Mouse (Mus musculus): ENCODE results near the gene Stk16. TPM values are rescaled to one million over a fixed set of nuclear protein-coding genes. Genes with fewer than 3 reads are reported as not detected.
A peak's percentile ranks its signal among the peaks of the same experiment; 100 is the strongest.

Gene Stk16
- polyA plus RNA-seq, 1 experiment from 2014 or later, result 136 TPM

GRCm38 (mm10) chr1:75244175-75244826, 33.7 kb downstream of the Stk16 start:
- H3K9me3 ChIP-seq, result no peaks in the 10 kb centered on the region
- 87% methylated on average over 12 of the region's 12 CpGs for WGBS

DNA sequence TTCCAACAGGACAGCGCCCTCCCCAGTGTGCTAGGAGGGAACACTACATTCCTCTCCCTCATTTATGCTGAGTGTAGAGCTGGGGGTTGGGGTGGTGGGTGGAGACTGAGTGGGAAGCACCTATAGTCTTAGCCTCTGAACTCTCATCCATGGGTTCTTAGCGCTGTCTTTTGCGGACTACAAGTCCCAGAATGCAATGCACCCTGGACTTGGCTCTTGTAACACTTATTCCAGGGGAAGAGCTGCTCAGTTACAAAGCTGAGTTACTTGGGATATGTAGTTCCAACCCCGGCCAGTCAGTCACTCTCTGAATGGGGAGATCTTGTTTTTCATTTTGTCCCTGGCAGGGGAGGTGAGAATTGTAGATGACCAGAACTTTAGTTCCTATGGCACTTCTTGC, 34.2 kb downstream of the Stk16 start:
- H3K4me3 ChIP-seq, result no peak overlapping the region
- ATAC-seq (ENCODE audit: borderline replicate concordance, extremely low read depth, low FRiP score, low TSS enrichment), result peak; percentile 47; the same call in 1 of the 2 replicates
- no peak overlapping the region for H3K27ac ChIP-seq
- 24% methylated on average over 4 of the region's 4 CpGs for WGBS
- no peak overlapping the region for H3K9ac ChIP-seq
- no peak overlapping the region for H3K4me2 ChIP-seq
- H3K9me3 ChIP-seq, result no peaks in the 10 kb centered on the region
- no peaks in the 10 kb centered on the region for H3K27me3 ChIP-seq
- H3K36me3 ChIP-seq, result peaks cover 6% of the 10 kb centered on the region; the same call in 1 of the 2 replicates
- H3K4me1 ChIP-seq, result peaks cover 11% of the 10 kb centered on the region

More at GRCm38 (mm10) chr1:75244175-75244826, 33.7 kb downstream of the Stk16 start:
- H3K27me3 ChIP-seq, result no peaks in the 10 kb centered on the region
- H3K4me1 ChIP-seq, result peaks cover 11% of the 10 kb centered on the region
- H3K4me3 ChIP-seq, result no peak overlapping the region
- H3K9ac ChIP-seq, result no peak overlapping the region
- ATAC-seq (ENCODE audit: borderline replicate concordance, extremely low read depth, low FRiP score, low TSS enrichment), result no peak
- H3K4me2 ChIP-seq, result no peak overlapping the region
- no peak overlapping the region for H3K27ac ChIP-seq
- peaks cover 6% of the 10 kb centered on the region; the same call in 1 of the 2 replicates for H3K36me3 ChIP-seq

DNA sequence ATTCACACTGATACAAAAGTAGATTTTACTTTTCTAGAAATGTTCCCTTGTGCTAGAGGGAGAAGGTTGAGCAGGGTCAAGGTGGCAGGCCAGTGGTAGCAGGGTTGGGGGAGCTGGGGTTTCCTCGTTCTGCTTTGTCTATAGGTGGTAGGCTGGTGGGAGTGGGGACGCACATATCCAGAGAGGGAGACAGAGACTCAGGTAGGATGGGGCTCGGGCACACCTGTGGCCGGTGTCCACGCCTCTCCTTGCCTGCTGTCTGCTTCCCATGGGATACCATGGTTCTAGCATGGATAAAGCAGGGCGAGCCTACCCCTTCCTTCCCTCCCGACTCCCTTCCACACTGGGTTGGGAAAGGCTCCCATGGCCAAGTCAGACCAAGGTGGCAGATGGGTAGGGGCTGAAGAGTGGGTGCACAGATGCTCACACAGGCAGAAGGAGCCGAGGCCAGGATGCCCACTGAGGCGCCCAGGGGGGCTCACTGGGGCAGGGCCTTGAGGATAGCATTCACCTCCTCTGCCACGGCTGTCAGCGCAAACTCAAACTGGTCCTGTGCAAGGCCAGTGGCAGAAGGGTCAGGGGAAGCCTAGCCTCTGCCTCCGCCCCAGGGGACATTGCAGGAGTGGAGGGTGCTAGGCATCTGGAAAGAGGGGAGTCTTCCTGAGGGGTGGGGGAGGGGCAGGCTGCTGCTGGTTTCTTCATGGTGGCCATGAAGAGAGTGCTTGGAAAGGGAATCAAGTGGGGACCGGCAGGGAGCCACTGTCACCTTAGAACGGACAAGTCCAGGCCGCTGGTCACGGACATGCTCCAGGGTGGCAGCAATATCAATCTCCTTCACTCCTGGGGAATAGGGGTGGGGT, 36.7 kb downstream of the Stk16 start:
- WGBS, result 70% methylated on average over 16 of the region's 16 CpGs
- peaks cover 14% of the 10 kb centered on the region for H3K4me1 ChIP-seq
- no peak overlapping the region for H3K4me2 ChIP-seq
- H3K36me3 ChIP-seq, result peaks cover 6% of the 10 kb centered on the region; the same call in 1 of the 2 replicates
- H3K27me3 ChIP-seq, result no peaks in the 10 kb centered on the region
- H3K9ac ChIP-seq, result no peak overlapping the region
- peak overlapping the region; percentile 64; the same call in 1 of the 2 replicates for H3K27ac ChIP-seq
- H3K4me3 ChIP-seq, result no peak overlapping the region
- H3K9me3 ChIP-seq, result no peaks in the 10 kb centered on the region
- no peak for ATAC-seq (ENCODE audit: borderline replicate concordance, extremely low read depth, low FRiP score, low TSS enrichment)

GRCm38 (mm10) chr1:75248041-75248772, 37.6 kb downstream of the Stk16 start:
- Histone ChIP-seq H3K27me3 (no peaks in the 10 kb centered on the region), H3K4me1 (peaks cover 14% of the 10 kb centered on the region), H3K27ac (peak overlapping the region; percentile 64; the same call in 1 of the 2 replicates), H3K9me3 (no peaks in the 10 kb centered on the region), H3K36me3 (peaks cover 3% of the 10 kb centered on the region; the same call in 1 of the 2 replicates), H3K4me2 (no peak overlapping the region), H3K9ac (no peak overlapping the region), H3K4me3 (no peak overlapping the region)
- 33% methylated on average over 9 of the region's 9 CpGs for WGBS
- ATAC-seq (ENCODE audit: borderline replicate concordance, extremely low read depth, low FRiP score, low TSS enrichment), result peak; percentile 17; the same call in 1 of the 2 replicates

- Histone ChIP-seq H3K9me3 (no peaks in the 10 kb centered on the region), H3K9ac (no peak overlapping the region), H3K27ac (no peak overlapping the region), H3K27me3 (no peaks in the 10 kb centered on the region), H3K4me3 (no peak overlapping the region), H3K36me3 (no peaks in the 10 kb centered on the region), H3K4me1 (peaks cover 14% of the 10 kb centered on the region), H3K4me2 (no peak overlapping the region)
- WGBS, result 59% methylated on average over 3 of the region's 3 CpGs
- no peak for ATAC-seq (ENCODE audit: borderline replicate concordance, extremely low read depth, low FRiP score, low TSS enrichment)
These were observed 39.9 kb downstream of the Stk16 start for GRCm38 (mm10) chr1:75250498-75250897.

GRCm38 (mm10) chr1:75251112-75251970, 40.7 kb downstream of the Stk16 start:
- ATAC-seq (ENCODE audit: borderline replicate concordance, extremely low read depth, low FRiP score, low TSS enrichment), result peak; percentile 24; the same call in 1 of the 2 replicates
- H3K4me2 ChIP-seq, result peak overlapping the region; percentile 50

DNA sequence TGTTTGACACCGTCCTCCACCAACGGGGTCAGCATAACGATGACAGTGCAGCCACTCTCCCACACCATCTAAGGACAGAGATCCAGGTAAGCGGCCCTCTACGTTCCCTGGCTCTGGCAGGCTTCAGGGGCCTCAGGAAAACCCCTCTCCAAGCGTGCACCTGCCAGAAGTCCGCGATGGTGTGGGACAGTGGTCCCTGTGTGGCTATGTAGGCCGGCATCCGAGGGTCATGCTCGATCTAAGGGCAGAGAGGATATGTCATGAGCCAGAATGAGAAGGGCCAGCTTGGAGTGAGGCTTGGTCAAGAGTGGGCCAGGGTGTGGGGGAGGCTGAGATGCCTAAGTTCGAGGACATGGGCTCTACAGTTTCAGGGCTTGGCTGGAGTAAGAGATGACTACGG, 41.7 kb downstream of the Stk16 start:
- peaks cover 14% of the 10 kb centered on the region for H3K4me1 ChIP-seq
- no peak overlapping the region for H3K4me3 ChIP-seq
- H3K36me3 ChIP-seq, result no peaks in the 10 kb centered on the region
- no peak overlapping the region for H3K27ac ChIP-seq
- H3K4me2 ChIP-seq, result no peak overlapping the region
- no peaks in the 10 kb centered on the region for H3K9me3 ChIP-seq
- no peaks in the 10 kb centered on the region for H3K27me3 ChIP-seq
- no peak for ATAC-seq (ENCODE audit: borderline replicate concordance, extremely low read depth, low FRiP score, low TSS enrichment)
- no peak overlapping the region for H3K9ac ChIP-seq
- WGBS, result 64% methylated on average over 13 of the region's 13 CpGs

More at GRCm38 (mm10) chr1:75251112-75251970, 40.7 kb downstream of the Stk16 start:
- Histone ChIP-seq H3K9me3 (no peaks in the 10 kb centered on the region), H3K9ac (no peak overlapping the region), H3K27ac (no peak overlapping the region), H3K4me3 (peak overlapping the region; percentile 19; the same call in 1 of the 2 replicates), H3K27me3 (no peaks in the 10 kb centered on the region), H3K36me3 (no peaks in the 10 kb centered on the region), H3K4me1 (peaks cover 14% of the 10 kb centered on the region)
- WGBS, result 5% methylated on average over 22 of the region's 22 CpGs

DNA sequence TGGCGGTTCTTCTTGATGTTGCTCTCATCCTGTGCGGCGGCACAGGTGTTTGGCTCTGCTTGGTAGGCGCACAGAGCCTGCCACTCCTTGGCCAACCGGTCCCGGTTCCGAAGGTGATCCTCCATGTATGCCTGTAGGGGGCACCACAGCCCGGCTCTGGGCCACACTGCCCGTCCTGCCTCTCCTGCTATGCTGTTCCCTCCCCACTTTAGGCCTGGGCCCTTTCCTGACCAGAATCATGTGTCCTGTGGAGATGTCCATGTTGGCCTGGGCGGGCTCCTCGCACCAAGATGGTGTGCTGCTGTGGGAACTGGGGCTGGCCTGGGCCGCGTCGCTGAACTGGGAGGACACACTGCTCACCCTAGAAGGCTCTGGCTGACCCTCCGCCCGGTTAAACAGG, 42.4 kb downstream of the Stk16 start:
- H3K4me3 ChIP-seq, result no peak overlapping the region
- WGBS, result 65% methylated on average over 16 of the region's 16 CpGs
- H3K9ac ChIP-seq, result no peak overlapping the region
- no peaks in the 10 kb centered on the region for H3K27me3 ChIP-seq
- H3K27ac ChIP-seq, result no peak overlapping the region
- peaks cover 6% of the 10 kb centered on the region for H3K4me1 ChIP-seq
- no peaks in the 10 kb centered on the region for H3K36me3 ChIP-seq
- no peaks in the 10 kb centered on the region for H3K9me3 ChIP-seq
- ATAC-seq (ENCODE audit: borderline replicate concordance, extremely low read depth, low FRiP score, low TSS enrichment), result no peak
- H3K4me2 ChIP-seq, result no peak overlapping the region

DNA sequence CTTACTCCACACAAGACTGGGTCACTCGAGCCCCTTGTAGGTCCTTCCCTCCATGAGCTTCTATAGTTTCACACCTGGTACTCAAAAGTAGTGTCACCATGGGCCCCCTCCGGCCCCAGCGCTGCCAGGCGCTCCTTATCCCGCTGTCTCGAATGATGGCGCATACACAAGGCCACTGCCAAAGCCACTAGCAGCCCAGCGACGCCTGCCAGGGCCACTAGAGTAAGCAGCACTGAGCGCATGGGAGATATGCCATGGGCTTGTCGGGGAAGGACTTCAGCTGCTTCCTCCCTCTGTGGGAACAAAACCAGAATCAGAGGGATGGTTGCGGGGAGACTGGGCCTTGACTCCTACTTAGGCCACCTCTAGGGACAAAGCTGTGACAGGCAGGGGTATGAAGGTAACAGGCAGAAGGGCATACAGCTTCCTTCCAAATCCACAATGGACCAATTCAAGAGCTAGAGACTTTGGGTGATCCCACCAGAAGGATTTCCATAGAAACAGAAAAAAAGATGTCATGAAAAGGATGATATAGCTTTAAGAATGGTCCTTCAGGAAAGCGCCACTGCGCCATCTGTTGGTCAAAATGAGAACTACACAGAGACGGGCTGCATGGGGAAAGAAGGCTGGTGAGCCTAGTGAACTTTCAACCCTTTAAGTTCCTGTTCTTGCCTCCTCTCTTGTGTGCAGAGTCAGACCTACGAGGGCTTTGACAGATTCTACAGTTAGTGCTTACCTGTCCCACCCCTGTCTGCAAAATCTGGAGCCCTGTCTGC, 43.4 kb downstream of the Stk16 start:
- no peak for ATAC-seq (ENCODE audit: borderline replicate concordance, extremely low read depth, low FRiP score, low TSS enrichment)
- 52% methylated on average over 16 of the region's 16 CpGs for WGBS
- Histone ChIP-seq H3K4me2 (no peak overlapping the region), H3K9me3 (no peaks in the 10 kb centered on the region), H3K9ac (no peak overlapping the region), H3K27me3 (no peaks in the 10 kb centered on the region), H3K36me3 (no peaks in the 10 kb centered on the region), H3K27ac (no peak overlapping the region), H3K4me3 (no peak overlapping the region), H3K4me1 (peaks cover 4% of the 10 kb centered on the region)

DNA sequence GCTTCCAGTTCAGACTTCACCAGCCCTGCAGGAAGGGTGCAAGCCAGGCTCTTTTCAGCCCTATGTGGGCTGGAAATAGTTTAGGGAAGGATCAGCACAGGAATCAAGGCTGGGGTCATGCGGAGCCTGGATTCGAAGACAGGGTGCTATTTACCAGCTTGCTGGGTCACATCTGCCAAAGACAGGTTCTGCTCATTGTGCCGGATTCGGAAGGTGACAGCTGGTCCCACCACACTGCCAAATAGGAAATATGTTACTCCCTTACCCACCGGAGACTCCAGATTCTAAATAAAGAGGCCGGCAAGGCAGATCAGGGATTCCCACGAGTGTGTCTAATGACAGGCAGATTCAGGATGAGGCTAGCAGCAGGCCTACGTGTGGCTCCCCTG, 44.0 kb downstream of the Stk16 start:
- Histone ChIP-seq H3K36me3 (no peaks in the 10 kb centered on the region), H3K4me2 (no peak overlapping the region), H3K9ac (no peak overlapping the region), H3K27me3 (no peaks in the 10 kb centered on the region), H3K9me3 (no peaks in the 10 kb centered on the region), H3K27ac (no peak overlapping the region), H3K4me3 (no peak overlapping the region), H3K4me1 (peaks cover 4% of the 10 kb centered on the region)
- 63% methylated on average over 8 of the region's 8 CpGs for WGBS
- no peak for ATAC-seq (ENCODE audit: borderline replicate concordance, extremely low read depth, low FRiP score, low TSS enrichment)

All from lung, embryonic 15.5 days (tissue).